Mouse (Mus musculus) adrenal gland, postnatal 10 days (tissue): ENCODE results near the gene H60b. TPM values are rescaled to one million over a fixed set of nuclear protein-coding genes. Genes with fewer than 3 reads are reported as not detected.
"Not testable (repeated sequence)": the region's sequence is repeated elsewhere in the genome, so short reads cannot be mapped to it uniquely, and the experiment has no call there.

Source experiments
- DNase-seq: peaks from one replicate; pipeline ENCODE4 v3.0.0; 2021; ENCODE audit warnings: mixed read lengths
- long read RNA-seq, 2 experiments: library from polyadenylated mRNA; stranded (forward); transcript quantifications; one replicate each; pipeline ENCODE4 v2.0.0; 2021
- total RNA-seq, 2 experiments: library from RNA; stranded (reverse); gene quantifications; 2 replicates each; pipeline ENCODE4 v1.2.3; 2021

The H60b gene
- under 1 TPM; 0.36 to 0.73 TPM for total RNA-seq
- long read RNA-seq, experiment 1, result 0 reads
- long read RNA-seq, experiment 2, result 0 reads

- peak; percentile 82 for DNase-seq
Measured at GRCm38 (mm10) chr10:22158310-22158999, at the start of gene H60b, which contains the start of gene Raet1e. Gene H60b (plus strand): TSS chr10:22158586. Gene Raet1e (plus strand): TSS chr10:22158569.

DNA sequence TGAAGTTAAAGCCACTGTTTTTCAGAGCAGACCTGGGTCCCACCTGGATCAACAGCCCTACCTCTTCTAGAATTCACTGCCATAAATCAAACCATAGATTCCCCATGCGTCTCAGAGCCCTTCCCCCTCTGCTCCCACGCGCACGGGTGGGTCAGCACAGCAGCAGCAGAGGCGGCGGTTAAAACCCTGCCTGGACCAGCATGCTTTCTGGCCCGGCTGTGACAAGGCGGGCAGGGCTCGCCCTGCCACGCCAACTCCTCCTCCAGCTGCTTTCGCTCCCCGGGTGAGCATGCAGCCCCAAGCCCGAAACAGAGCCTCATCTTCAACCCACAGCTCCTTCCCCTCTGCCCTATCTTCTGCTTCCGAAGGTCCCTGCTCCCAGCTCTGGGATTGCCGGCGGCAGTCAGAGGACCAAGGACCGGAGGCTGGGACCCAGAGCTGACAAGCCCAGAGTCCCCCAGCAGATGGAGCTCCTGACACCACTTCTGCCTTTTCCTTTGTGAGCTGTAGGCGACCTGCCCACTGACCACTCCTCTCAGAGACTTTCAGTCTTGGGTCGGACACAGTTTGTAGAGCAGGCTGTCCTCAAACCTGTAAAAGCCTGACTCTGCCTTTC lies 17.6 kb upstream of the H60b start:
- DNase-seq, result peak; percentile 86

- not testable (repeated sequence) for DNase-seq
Measured at GRCm38 (mm10) chr10:22142194-22142593, 16.2 kb upstream of the H60b start.

- DNase-seq, result no peak
Measured at GRCm38 (mm10) chr10:22142926-22143325, 15.5 kb upstream of the H60b start.

- peak; percentile 88 for DNase-seq
Measured at GRCm38 (mm10) chr10:22148441-22149072, 9.8 kb upstream of the H60b start.

DNA sequence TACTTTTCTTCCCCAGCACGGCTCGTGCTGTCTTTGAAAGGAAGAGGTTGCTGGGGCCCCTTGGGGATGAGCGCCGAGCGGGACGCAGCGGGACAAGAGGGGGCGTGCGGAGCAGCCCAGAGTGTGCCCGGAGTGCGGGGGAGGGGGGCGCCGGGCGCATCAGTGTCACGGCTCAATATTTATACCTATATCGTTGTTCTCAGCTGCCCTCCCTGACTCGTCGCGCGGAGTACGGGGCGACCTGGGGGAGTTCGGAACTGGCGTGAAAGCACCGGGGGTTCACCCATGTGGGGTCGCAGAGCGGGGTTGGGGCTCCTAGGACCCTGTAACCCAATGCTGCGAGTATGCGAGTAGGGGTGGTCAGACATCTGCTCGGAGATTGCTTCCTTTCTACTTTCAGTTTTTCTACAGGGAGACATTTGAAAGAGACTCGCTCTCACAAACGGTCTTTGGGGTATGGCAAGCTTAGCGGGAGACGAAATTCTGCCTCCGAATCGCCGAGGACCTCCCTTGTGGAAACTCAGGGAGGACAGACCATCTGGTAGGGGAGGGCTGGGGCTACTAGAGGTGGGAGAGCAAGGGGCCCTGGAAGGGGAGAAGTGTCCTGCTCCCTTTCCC lies 9.2 kb upstream of the H60b start, which contains the start of gene E030030I06Rik:
Gene E030030I06Rik (minus strand): TSS at position 198 of the 618 bp plus-strand sequence.
- peak; percentile 43 for DNase-seq

DNA sequence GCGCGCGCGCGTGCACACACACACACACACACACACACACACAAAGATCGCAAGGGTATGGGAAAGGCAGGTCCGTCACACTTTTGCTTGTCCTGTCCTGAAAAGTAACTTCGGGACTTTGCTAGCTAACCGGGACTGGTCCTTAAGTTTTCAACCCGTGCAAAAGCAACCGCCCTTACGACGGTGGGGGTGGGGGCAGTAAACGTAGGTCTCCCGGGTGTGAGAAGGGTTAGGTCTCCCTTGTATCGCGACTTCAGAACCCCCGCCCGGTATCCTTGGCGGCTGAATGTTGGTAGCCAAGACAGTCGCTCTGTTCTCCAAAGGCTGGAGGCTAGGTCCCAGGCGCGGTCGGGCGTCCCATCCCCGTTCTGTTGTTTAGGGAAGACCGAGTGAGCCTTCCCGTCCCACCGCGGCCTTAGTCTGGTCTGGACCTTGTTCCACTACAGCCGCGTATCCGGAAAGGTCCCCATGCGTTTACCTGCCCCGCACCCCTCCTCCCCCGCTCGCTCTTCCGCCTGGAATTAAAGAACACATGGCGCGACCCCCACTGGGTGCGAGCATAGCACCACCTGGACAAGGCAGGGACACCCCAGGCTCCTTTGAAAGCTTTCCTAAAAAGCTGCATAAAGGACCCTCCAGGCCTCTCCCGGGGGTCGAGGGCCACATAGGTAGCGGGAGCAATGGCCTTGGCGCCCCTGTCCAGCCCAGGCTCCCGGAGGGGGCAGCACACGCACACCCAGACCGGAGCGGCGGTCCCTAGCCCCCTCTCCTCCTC lies 8.5 kb upstream of the H60b start:
- DNase-seq, result peak; percentile 37

GRCm38 (mm10) chr10:22150593-22150992 lies 7.8 kb upstream of the H60b start:
- no peak for DNase-seq

DNA sequence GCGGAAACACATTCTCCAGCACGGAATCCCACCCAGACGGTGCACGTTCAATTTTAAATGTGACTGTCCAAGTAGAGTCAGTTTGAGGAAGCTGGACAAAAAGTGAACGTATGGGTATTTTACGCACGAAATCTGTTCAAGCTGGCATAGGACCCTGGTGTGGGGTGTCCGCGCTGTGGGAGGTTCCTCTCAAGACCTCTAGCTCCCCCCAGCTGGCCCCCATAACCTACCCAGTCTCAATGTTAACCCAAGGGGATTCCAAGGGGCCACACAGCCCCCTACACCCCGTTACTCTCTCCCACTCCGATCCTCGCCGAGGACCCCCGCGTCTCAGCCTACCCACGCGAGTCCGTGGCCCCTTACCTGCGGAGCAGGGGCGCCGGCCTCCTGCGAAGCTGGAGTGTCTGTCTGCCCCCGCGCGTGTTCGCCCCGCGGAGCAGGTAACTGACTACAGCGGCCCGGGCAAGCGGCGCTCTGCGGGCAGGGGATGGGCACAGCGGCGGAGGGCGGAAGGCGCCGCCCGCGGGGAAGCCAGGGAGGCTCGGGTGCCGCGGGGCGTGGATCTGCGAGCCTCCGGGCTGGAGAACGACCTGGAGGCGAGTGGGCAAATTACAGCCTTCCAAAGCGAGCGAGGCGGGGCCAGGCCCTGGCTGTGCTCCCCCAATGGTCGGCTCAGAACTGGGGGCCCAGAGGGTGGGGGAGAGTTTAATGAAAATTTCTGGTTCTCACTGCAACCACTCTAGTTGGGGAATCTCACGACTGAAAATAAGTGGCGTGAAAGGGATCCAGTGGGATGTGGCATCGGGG lies 7.1 kb upstream of the H60b start:
- not testable (repeated sequence) for DNase-seq

DNA sequence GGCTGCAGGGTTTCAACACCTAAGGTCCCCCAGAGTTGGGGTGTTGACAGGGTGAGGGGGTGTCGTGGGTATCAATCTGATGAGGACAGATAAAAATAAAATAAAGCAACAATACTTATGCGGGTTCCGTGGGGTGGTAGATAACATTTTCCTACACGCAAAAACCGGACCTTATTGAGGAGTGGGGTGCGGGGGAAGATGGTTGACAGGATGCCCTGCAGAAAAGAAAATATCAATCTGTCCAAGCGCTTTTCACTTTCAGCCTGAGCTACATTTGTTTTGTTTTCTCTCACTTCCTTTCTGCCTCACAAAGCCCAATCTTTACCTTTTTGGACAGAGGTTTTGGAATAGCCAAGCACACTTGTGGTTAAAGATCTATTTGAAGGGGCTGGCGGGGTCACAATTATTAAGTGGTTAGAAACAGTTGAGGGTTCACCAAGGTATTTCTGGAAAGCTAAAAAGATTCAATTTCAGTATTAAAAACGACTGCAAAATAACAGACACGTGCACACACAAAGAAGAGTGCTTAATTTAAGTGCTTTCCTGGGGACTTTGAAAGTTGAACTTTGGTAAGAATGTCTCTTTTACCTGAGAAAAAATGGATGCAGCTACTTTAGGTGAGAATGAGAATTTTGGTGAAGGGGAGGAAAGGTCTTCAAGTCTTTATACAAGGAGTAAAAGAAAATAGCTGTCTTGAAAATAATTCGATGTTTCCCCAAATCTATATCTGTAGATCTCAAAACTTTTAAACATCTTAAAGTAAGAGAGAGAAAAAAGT lies 6.3 kb upstream of the H60b start:
- not testable (repeated sequence) for DNase-seq

DNA sequence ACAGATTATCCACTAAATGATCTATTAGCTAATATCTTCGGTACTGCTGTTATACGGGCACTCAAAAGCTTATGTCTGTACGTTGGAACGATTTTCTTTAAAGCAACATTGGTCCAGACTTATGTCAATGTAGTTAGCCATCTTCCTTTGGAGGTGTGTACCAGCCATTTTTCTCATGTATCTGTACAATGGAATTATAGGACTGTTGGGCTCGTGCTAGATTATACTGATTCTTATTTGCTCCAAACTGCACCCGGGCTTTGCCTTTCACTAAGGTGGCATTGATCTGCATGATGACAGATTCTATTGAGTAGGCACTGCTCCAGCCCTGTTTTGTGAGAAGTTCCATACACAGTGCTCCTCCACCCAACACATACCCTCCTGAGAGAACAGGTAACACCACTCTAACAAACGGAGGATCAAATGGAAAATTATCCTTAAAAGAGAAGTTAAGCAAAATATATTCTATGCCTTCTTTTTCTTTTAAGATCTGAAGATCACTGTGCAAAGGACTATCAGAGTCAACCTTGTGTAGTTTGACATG lies 5.2 kb upstream of the H60b start:
- DNase-seq, result not testable (repeated sequence)

GRCm38 (mm10) chr10:22154127-22154526 lies 4.3 kb upstream of the H60b start:
- not testable (repeated sequence) for DNase-seq

DNA sequence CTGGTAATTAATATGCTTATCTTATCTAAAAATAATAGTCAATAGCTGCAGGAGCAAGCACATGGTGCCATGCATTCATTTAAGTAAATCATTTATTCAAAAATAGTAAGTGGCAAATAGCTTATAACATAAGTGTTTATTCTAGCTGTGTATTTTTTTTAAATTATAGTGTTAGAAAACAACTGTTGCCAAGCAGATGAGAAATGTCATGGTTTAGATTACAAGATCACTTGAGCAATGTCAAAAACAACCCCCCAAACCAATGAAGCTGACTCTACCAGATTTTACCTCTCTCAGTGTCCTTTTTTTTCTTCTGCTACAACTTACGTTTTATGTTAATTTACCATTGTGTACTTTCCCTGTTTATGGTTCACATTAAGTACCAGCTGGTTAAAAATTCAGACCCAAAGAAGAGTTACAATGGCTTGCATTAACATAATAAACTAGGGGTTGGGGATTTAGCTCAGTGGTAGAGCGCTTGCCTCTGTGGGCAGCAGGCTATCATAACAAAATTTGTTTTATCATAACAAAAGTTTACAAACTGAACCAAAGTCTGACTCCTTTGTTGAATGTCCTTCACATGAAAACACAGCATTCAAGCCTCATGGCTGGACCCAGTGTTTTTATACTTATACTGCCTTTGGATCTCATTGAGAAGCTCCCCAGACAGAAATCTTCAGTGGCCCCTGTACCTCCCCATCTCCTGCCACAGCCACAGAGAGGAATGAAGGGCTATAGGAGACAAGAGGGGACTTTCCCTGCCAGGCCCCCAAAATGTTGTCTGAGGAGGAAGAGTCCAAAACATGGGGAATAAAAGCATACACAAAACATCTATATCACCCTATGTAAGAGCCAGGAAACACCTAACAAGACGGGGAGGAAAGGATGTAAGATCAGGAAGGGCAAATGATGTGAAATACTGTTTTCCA lies 3.3 kb upstream of the H60b start:
- no peak for DNase-seq

DNA sequence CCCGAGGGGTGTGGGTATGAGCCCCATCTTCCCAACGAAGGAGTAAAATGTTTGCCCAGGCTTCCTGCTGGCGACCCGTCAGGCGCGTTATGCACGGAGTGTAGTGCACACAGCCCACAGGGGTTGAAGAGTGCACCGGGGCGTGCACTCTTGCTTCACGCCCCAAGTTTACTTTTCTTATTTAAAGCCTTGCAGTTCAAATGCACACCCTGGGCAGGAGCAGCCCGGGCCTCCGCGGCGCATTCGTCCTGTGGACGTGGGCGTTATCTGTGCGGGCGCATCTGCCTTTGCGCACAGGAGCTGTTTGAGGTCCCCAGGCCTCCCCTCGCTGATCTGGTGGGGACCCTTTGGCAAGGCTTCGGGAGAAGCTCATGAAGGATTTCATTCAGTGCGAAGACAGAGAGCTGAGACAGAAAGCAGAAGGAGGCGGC lies 760 bp downstream of the H60b start:
- DNase-seq, result no peak

DNA sequence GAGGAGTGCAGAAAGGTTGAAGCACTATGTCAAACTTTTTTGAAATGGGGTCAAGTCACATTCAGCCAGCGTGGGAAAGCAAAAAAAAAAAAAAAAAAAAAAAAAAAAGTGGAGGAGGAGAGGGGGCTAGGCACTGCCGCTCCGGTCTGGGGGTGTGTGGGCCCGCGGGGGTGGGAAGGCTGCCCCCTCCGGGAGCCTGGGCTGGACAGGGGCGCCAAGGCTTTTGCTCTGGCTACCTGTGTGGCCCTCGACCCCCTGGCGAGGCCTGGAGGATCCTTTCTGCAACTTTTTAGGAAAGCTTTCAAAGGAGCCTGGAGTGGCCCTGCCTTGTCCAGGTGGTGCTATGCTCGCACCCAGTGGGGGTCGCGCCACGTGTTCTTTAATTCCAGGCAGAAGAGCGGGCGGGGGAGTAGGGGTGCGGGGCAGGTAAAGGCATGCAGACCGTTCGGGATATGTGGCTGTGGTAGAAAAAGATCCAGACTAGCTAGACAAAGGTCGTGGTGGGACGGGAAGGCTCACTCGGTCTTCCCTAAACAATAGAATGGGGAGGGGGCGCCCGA lies 1.3 kb downstream of the H60b start:
- DNase-seq, result no peak

DNA sequence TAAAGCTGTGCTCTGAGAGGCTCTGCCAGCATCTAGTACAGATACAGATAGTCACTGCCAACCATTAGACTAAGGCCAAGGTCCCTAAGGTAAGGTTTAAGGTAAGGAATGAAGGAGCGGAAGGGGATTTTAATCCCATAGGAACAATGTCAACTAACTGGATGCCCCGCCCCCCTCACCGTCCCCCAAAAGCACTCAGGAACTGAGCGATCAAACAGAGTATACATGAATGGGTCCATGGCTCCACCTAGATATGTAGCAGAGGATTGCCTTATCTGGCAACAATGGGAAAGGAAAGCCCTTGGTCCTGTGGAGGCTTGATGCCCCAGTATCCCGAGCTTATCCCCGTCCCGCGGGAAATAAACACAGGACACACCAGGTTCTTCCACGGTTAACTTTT lies 4.9 kb downstream of the H60b start:
- not testable (repeated sequence) for DNase-seq

GRCm38 (mm10) chr10:22163705-22164583 lies 5.6 kb downstream of the H60b start:
- DNase-seq, result peak; percentile 83
